In genomic region chr17:75349602-75350001, GRCm38 (mm10) we compare ENCODE assay signal across 25 mouse cellular contexts.
DNase-seq lines count a peak whose midpoint lies in the region; ATAC-seq and TF ChIP-seq lines count a peak whose summit lies in the region.
"Had no signal": no experiment of that assay in that cellular context is flagged by ENCODE, and none has a peak within 500 bp of the region (broad histone marks: within the 10 kb centered on the region; RNA-seq: fewer than 3 reads in every experiment).

No protein-coding gene starts in this region.

- no peaks in the 10 kb centered on the region for H3K79me3 ChIP-seq in C2C12 (ENCODE audit: low read depth)

- ATAC-seq in granulocyte monocyte progenitor cell, adult 5-6 weeks (replicated peaks; ENCODE audit: poor library complexity, severe bottlenecking) = peak; percentile 70
- ATAC-seq in megakaryocyte progenitor cell, adult 5-6 weeks (replicated peaks; ENCODE audit: poor library complexity) = peak; percentile 68
- ATAC-seq: activated CD4-positive, CD25-positive, alpha-beta regulatory T cell, adult 4 months; CD4-positive, CD25-positive, alpha-beta regulatory T cell, adult 4 months; forebrain, embryonic 14.5 days; Patski had no signal

- no peak overlapping the region for H3ac ChIP-seq in C2C12 (ENCODE audit: control insufficient read depth, insufficient read length, low read depth)

- no peak for TF ChIP-seq CTCF in layer of hippocampus, adult 2 months (conservative IDR thresholded peaks at IDR 0.05)
- TF ChIP-seq CTCF in C2C12 (IDR thresholded peaks at IDR 0.05; ENCODE audit: control insufficient read depth, insufficient read depth, insufficient read length) = no peak

- H3K27me3 ChIP-seq in C2C12 (ENCODE audit: control insufficient read depth, insufficient read depth, insufficient read length) = no peaks in the 10 kb centered on the region
- H3K27me3 ChIP-seq: CH12.LX; embryonic facial prominence, embryonic 13.5 days; embryonic facial prominence, embryonic 15.5 days; forebrain, embryonic 12.5 days; Patski had no signal

- peaks cover 60% of the 10 kb centered on the region for H3K36me3 ChIP-seq in C2C12 (ENCODE audit: control insufficient read depth, insufficient read depth)
- H3K36me3 ChIP-seq: forebrain, embryonic 10.5 days; forebrain, embryonic 12.5 days; G1E had no signal

- no peak overlapping the region for H3K4me3 ChIP-seq in layer of hippocampus, adult 2 months
- no peak overlapping the region for H3K4me3 ChIP-seq in C2C12 (ENCODE audit: insufficient read depth, poor library complexity, severe bottlenecking)
- H3K4me3 ChIP-seq: embryonic facial prominence, embryonic 13.5 days; embryonic facial prominence, embryonic 15.5 days; erythroblast, embryonic 14.5 days; forebrain, embryonic 10.5 days; forebrain, embryonic 12.5 days had no signal

- H3K27ac ChIP-seq in layer of hippocampus, adult 2 months = peak overlapping the region; percentile 44
- H3K27ac ChIP-seq: embryonic facial prominence, embryonic 13.5 days; forebrain, embryonic 10.5 days; forebrain, embryonic 12.5 days had no signal

- peaks cover 6% of the 10 kb centered on the region for H3K79me2 ChIP-seq in C2C12 (ENCODE audit: control insufficient read depth, insufficient read depth)

- DNase-seq in layer of hippocampus, adult 2 months (ENCODE audit: low spot score in 2 of 2) = no peak
- no peak for DNase-seq in layer of hippocampus, adult 11-12 months (ENCODE audit: low spot score)
- no peak for DNase-seq in right cerebral cortex, adult 2 months (ENCODE audit: low spot score in 2 of 2)
- DNase-seq in cerebellum, adult 9-10 months = no peak
- no peak for DNase-seq in frontal cortex, postnatal 25 days (ENCODE audit: low spot score in 2 of 2)
- DNase-seq: adrenal gland, adult 8-10 months; cerebellum, adult 11-12 months; cerebellum, adult 2 months; cerebellum, adult 9-11 months; cerebellum, postnatal 36 days; embryo, embryonic 11 days had no signal

TF ChIP-seq in C2C12, 6 proteins besides CTCF, POLR2A, EP300 and RAD21:
- TF ChIP-seq MAX (IDR thresholded peaks at IDR 0.05) = no peak
- peak; percentile 18 for TF ChIP-seq MYOD1 (IDR thresholded peaks at IDR 0.05; ENCODE audit: control insufficient read depth, insufficient read length, low read depth)
